ENCODE assay signal across 29 mouse cellular contexts in the genomic region with DNA sequence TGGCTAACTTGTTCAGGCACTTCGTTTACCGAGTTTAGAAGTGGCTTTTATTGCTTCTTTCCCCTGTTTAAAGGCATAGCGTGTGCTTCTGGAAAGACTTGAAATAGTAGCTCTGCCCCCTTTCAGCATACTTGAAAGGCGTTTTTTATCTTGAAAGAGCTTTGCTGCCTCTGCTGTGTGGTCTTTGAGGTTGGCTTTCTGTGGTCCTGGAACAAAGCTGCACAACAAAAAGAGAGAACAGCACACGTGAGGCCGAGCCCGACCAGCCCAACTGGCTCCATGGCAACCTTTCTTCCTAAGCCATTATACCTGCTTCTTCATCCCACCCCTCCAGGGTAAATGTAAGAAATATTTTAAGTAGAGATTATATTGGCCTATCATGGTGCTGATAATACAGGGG. TPM values are rescaled to one million over a fixed set of nuclear protein-coding genes. Genes with fewer than 3 reads are reported as not detected.
DNase-seq lines count a peak whose midpoint lies in the region; ATAC-seq and TF ChIP-seq lines count a peak whose summit lies in the region.
"Had no signal": no experiment of that assay in that cellular context is flagged by ENCODE, and none has a peak within 500 bp of the region (broad histone marks: within the 10 kb centered on the region; RNA-seq: fewer than 3 reads in every experiment).

No protein-coding gene starts in this region.

- intact Hi-C loops in left cerebral cortex, adult 2 months (cut with DNase I) = no loop called here

- H3K27ac ChIP-seq in embryonic facial prominence, embryonic 11.5 days (replicated peaks; ENCODE audit: low read depth, low read length) = no peak overlapping the region
- H3K27ac ChIP-seq in embryonic facial prominence, embryonic 10.5 days (replicated peaks) = no peak overlapping the region
- no peak overlapping the region for H3K27ac ChIP-seq in midbrain, embryonic 14.5 days (replicated peaks; ENCODE audit: low read depth, low read length)
- H3K27ac ChIP-seq in midbrain, embryonic 10.5 days (replicated peaks) = no peak overlapping the region
- no peak overlapping the region for H3K27ac ChIP-seq in embryonic facial prominence, embryonic 14.5 days (replicated peaks; ENCODE audit: low read depth, low read length)
- no peak overlapping the region for H3K27ac ChIP-seq in left cerebral cortex, adult 2 months
- H3K27ac ChIP-seq: hindbrain, embryonic 13.5 days; liver, embryonic 14.5 days; macrophage; neural tube, embryonic 15.5 days had no signal

- WGBS in embryonic facial prominence, embryonic 11.5 days = 72% methylated on average over 7 of the region's 7 CpGs
- 85% methylated on average over 7 of the region's 7 CpGs for WGBS in embryonic facial prominence, embryonic 10.5 days
- 26% methylated on average over 7 of the region's 7 CpGs for WGBS in midbrain, embryonic 14.5 days
- WGBS in midbrain, embryonic 10.5 days = 54% methylated on average over 7 of the region's 7 CpGs
- WGBS in embryonic facial prominence, embryonic 14.5 days = 71% methylated on average over 7 of the region's 7 CpGs

- H3K36me3 ChIP-seq in embryonic facial prominence, embryonic 11.5 days (replicated peaks; ENCODE audit: control insufficient read depth, insufficient read depth, low read depth, low read length) = no peaks in the 10 kb centered on the region; the same call in 1 of the 2 replicates
- H3K36me3 ChIP-seq in embryonic facial prominence, embryonic 10.5 days (replicated peaks) = peaks cover 51% of the 10 kb centered on the region
- H3K36me3 ChIP-seq in midbrain, embryonic 14.5 days (ENCODE audit: control insufficient read depth, insufficient read depth, low read length) = peaks cover 44% of the 10 kb centered on the region
- H3K36me3 ChIP-seq in midbrain, embryonic 10.5 days = peaks cover 43% of the 10 kb centered on the region
- peaks cover 56% of the 10 kb centered on the region for H3K36me3 ChIP-seq in embryonic facial prominence, embryonic 14.5 days (ENCODE audit: control insufficient read depth, insufficient read depth, low read length)

- H3K4me2 ChIP-seq in embryonic facial prominence, embryonic 11.5 days (ENCODE audit: low read depth, low read length) = no peak overlapping the region
- H3K4me2 ChIP-seq in midbrain, embryonic 14.5 days (ENCODE audit: low read length) = no peak overlapping the region
- no peak overlapping the region for H3K4me2 ChIP-seq in embryonic facial prominence, embryonic 14.5 days (ENCODE audit: low read depth, low read length)
- H3K4me2 ChIP-seq: heart, embryonic 11.5 days; hindbrain, embryonic 13.5 days; neural tube, embryonic 15.5 days had no signal

- no peak overlapping the region for H3K4me3 ChIP-seq in embryonic facial prominence, embryonic 11.5 days (ENCODE audit: low read depth, low read length)
- H3K4me3 ChIP-seq in embryonic facial prominence, embryonic 10.5 days = no peak overlapping the region
- no peak overlapping the region for H3K4me3 ChIP-seq in midbrain, embryonic 14.5 days (replicated peaks; ENCODE audit: low read depth, low read length)
- H3K4me3 ChIP-seq in midbrain, embryonic 10.5 days = no peak overlapping the region
- no peak overlapping the region for H3K4me3 ChIP-seq in embryonic facial prominence, embryonic 14.5 days (ENCODE audit: low read depth, low read length)
- H3K4me3 ChIP-seq in left cerebral cortex, adult 2 months = no peak overlapping the region
- H3K4me3 ChIP-seq: hindbrain, embryonic 13.5 days; neural tube, embryonic 15.5 days had no signal

- no peaks in the 10 kb centered on the region for H3K27me3 ChIP-seq in embryonic facial prominence, embryonic 11.5 days (ENCODE audit: control insufficient read depth, insufficient read depth, low read length)
- H3K27me3 ChIP-seq in embryonic facial prominence, embryonic 10.5 days (replicated peaks; ENCODE audit: low read depth, poor library complexity, severe bottlenecking) = no peaks in the 10 kb centered on the region
- H3K27me3 ChIP-seq in midbrain, embryonic 14.5 days (ENCODE audit: control insufficient read depth, insufficient read depth, low read length) = no peaks in the 10 kb centered on the region
- H3K27me3 ChIP-seq in midbrain, embryonic 10.5 days (ENCODE audit: low read depth, poor library complexity, severe bottlenecking) = no peaks in the 10 kb centered on the region
- no peaks in the 10 kb centered on the region for H3K27me3 ChIP-seq in embryonic facial prominence, embryonic 14.5 days (replicated peaks; ENCODE audit: control insufficient read depth, insufficient read depth, low read length)
- H3K27me3 ChIP-seq: hindbrain, embryonic 13.5 days; neural tube, embryonic 15.5 days; Patski had no signal

- TF ChIP-seq CTCF in left cerebral cortex, adult 2 months (IDR thresholded peaks at IDR 0.05) = no peak

- DNase-seq in embryonic facial prominence, embryonic 11.5 days (ENCODE audit: low spot score) = peak; percentile 8
- DNase-seq in embryonic facial prominence, embryonic 10.5 days (ENCODE audit: low spot score) = no peak
- DNase-seq in midbrain, embryonic 14.5 days = peak; percentile 50
- DNase-seq in midbrain, embryonic 10.5 days (ENCODE audit: low spot score) = no peak
- DNase-seq in embryonic facial prominence, embryonic 14.5 days (ENCODE audit: low spot score) = no peak
- DNase-seq in thymus, postnatal 25 days = peak; percentile 38
- DNase-seq in gastrocnemius, adult 8-10 months (ENCODE audit: low spot score in 2 of 2) = no peak
- DNase-seq in left cerebral cortex, adult 2 months (ENCODE audit: extremely low spot score in 1 of 2, low spot score in 2 of 2) = no peak
- DNase-seq: adrenal gland, postnatal 25 days; cerebellum, adult 18-20 months; cerebellum, postnatal 10 days; gastrocnemius, postnatal 25 days; heart, adult 11 months; heart, postnatal 36 days; kidney, adult 8-10 months; kidney, postnatal 14 days; layer of hippocampus, adult 9-11 months; liver; lung, adult 2 months; lung, postnatal 10 days; retina, postnatal 1 day; right cerebral cortex, postnatal 14 days had no signal

- no peak overlapping the region for H3K9ac ChIP-seq in embryonic facial prominence, embryonic 11.5 days (replicated peaks; ENCODE audit: low read length)
- no peak overlapping the region for H3K9ac ChIP-seq in midbrain, embryonic 14.5 days (replicated peaks; ENCODE audit: low read length)
- H3K9ac ChIP-seq in embryonic facial prominence, embryonic 14.5 days (ENCODE audit: low read depth, low read length) = no peak overlapping the region
- H3K9ac ChIP-seq: hindbrain, embryonic 13.5 days; liver, embryonic 14.5 days; neural tube, embryonic 15.5 days had no signal

- no peak for ATAC-seq in embryonic facial prominence, embryonic 11.5 days (replicated peaks; ENCODE audit: insufficient number of reproducible peaks, low FRiP score, low TSS enrichment, low read depth)
- ATAC-seq in midbrain, embryonic 14.5 days (ENCODE audit: low FRiP score, low TSS enrichment) = no peak; the same call in 1 of the 2 replicates
- ATAC-seq in embryonic facial prominence, embryonic 14.5 days (ENCODE audit: low read depth) = peak; percentile 15; the same call in 1 of the 2 replicates
- ATAC-seq: intestine, embryonic 16.5 days; Patski had no signal

- no peaks in the 10 kb centered on the region for H3K9me3 ChIP-seq in embryonic facial prominence, embryonic 11.5 days (replicated peaks; ENCODE audit: control insufficient read depth, low read length)
- H3K9me3 ChIP-seq in embryonic facial prominence, embryonic 10.5 days = no peaks in the 10 kb centered on the region
- no peaks in the 10 kb centered on the region for H3K9me3 ChIP-seq in midbrain, embryonic 14.5 days (ENCODE audit: control insufficient read depth, low read length)
- H3K9me3 ChIP-seq in midbrain, embryonic 10.5 days (replicated peaks) = no peaks in the 10 kb centered on the region
- no peaks in the 10 kb centered on the region for H3K9me3 ChIP-seq in embryonic facial prominence, embryonic 14.5 days (ENCODE audit: control insufficient read depth, low read length)
- H3K9me3 ChIP-seq: hindbrain, embryonic 13.5 days; neural tube, embryonic 15.5 days had no signal

- H3K4me1 ChIP-seq in embryonic facial prominence, embryonic 11.5 days (ENCODE audit: control insufficient read depth, insufficient read depth, low read length) = no peaks in the 10 kb centered on the region
- no peaks in the 10 kb centered on the region for H3K4me1 ChIP-seq in embryonic facial prominence, embryonic 10.5 days
- no peaks in the 10 kb centered on the region for H3K4me1 ChIP-seq in midbrain, embryonic 14.5 days (ENCODE audit: control insufficient read depth, insufficient read depth, low read length)
- H3K4me1 ChIP-seq in midbrain, embryonic 10.5 days = peaks cover 5% of the 10 kb centered on the region; the same call in 1 of the 2 replicates
- no peaks in the 10 kb centered on the region for H3K4me1 ChIP-seq in embryonic facial prominence, embryonic 14.5 days (ENCODE audit: control insufficient read depth, insufficient read depth, low read length)
- H3K4me1 ChIP-seq: hindbrain, embryonic 13.5 days; neural tube, embryonic 15.5 days had no signal

RNA-seq across cellular contexts. Expression of a gene that starts 46.7 kb away (rescaled TPM):
- polyA plus RNA-seq in embryonic facial prominence, embryonic 11.5 days (2014; fragmentation: Nextera tagmentation; extraction: Ambion mirVana) = 26.8 and 28.4 TPM in 2 replicates
- 22.9 and 23.0 TPM in 2 replicates for polyA plus RNA-seq in embryonic facial prominence, embryonic 10.5 days (2016; fragmentation: Nextera tagmentation; extraction: Ambion mirVana)
- 15.6 and 20.9 TPM in 2 replicates for polyA plus RNA-seq in midbrain, embryonic 14.5 days (2014; fragmentation: Nextera tagmentation; extraction: Ambion mirVana)
- 23.9 and 24.0 TPM in 2 replicates for polyA plus RNA-seq in midbrain, embryonic 10.5 days (2016; fragmentation: Nextera tagmentation; extraction: Ambion mirVana)
- polyA plus RNA-seq in embryonic facial prominence, embryonic 14.5 days (2014; fragmentation: Nextera tagmentation; extraction: Ambion mirVana) = 23.0 and 24.9 TPM in 2 replicates
- total RNA-seq in gastrocnemius, adult 8-10 months (2022) = 10 to 100 TPM; 10.2 to 12.6 (median 11.1) TPM
- total RNA-seq in left cerebral cortex, adult 2 months (2021) = 10 to 100 TPM; 43.0 to 43.7 TPM

Comparison
In these comparisons a context has a peak if more than half of its experiments do, and no peak if none do; other contexts are left out.
1. DNase-seq: peak in embryonic facial prominence, embryonic 11.5 days (single experiment), midbrain, embryonic 14.5 days (single experiment) and thymus, postnatal 25 days (single experiment); none in embryonic facial prominence, embryonic 10.5 days (single experiment), midbrain, embryonic 10.5 days (single experiment), embryonic facial prominence, embryonic 14.5 days (single experiment), gastrocnemius, adult 8-10 months (0 of 2) and left cerebral cortex, adult 2 months (0 of 2).